ENCODE assay signal across 9 mouse cellular contexts in the genomic region with DNA sequence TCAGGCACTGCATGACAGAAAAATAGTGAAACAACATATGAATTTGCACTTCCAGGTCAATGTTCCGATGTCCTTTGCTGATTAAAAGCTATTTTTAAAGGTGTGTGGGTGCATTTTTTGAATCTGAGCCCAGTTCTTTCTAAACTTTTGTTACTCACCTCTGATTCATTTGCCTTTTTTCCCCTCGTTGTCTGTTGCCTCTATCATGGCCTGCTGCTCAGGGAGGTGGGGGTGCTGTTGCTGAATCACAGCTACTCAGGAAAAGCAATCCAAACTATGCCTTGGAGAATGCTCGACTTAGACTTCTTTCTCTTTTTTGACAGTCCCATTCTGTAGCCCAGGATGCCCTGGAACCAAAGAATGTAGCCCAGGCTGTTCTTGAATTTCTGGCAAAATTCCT. TPM values are rescaled to one million over a fixed set of nuclear protein-coding genes. Genes with fewer than 3 reads are reported as not detected.
A peak's percentile ranks its signal among the peaks of the same experiment; 100 is the strongest.
DNase-seq lines count a peak whose midpoint lies in the region; ATAC-seq and TF ChIP-seq lines count a peak whose summit lies in the region.
"Had no signal": no experiment of that assay in that cellular context is flagged by ENCODE, and none has a peak within 500 bp of the region (broad histone marks: within the 10 kb centered on the region; RNA-seq: fewer than 3 reads in every experiment).

No protein-coding gene starts in this region.

- intact Hi-C loops in heart, adult 2 months (cut with DNase I): loop anchor here (5.0 kb wide), 1 partner anchor 122 kb away; a partner anchor contains a TSS
- intact Hi-C loops in heart, postnatal 25 days (cut with DNase I): loop anchor here (5.0 to 10.0 kb wide), 2 partner anchors 122 to 490 kb away; a partner anchor contains a TSS

- H3K27me3 ChIP-seq in heart, adult 2 months (ENCODE audit: control insufficient read depth, insufficient read depth, low read length): no peaks in the 10 kb centered on the region
- H3K27me3 ChIP-seq in kidney, postnatal 0 days (ENCODE audit: insufficient read depth, low read length): no peaks in the 10 kb centered on the region
- H3K27me3 ChIP-seq in midbrain, embryonic 13.5 days: peaks cover 9% of the 10 kb centered on the region; the same call in 1 of the 2 replicates
- H3K27me3 ChIP-seq in forebrain, embryonic 14.5 days (replicated peaks; ENCODE audit: control insufficient read depth, insufficient read depth, low read length): 0 out of 2 replicates have a peak, but pooled peaks cover 3% of the 10 kb centered on the region

- H3K9ac ChIP-seq in heart, adult 2 months (ENCODE audit: low read depth, low read length): no peak overlapping the region
- H3K9ac ChIP-seq in kidney, postnatal 0 days (ENCODE audit: low read depth, low read length): no peak overlapping the region
- no peak overlapping the region for H3K9ac ChIP-seq in midbrain, embryonic 13.5 days (replicated peaks)
- H3K9ac ChIP-seq in forebrain, embryonic 14.5 days (ENCODE audit: low read length): no peak overlapping the region

- H3K9me3 ChIP-seq in kidney, postnatal 0 days (replicated peaks; ENCODE audit: low read length): no peaks in the 10 kb centered on the region
- H3K9me3 ChIP-seq in midbrain, embryonic 13.5 days: no peaks in the 10 kb centered on the region
- no peaks in the 10 kb centered on the region for H3K9me3 ChIP-seq in forebrain, embryonic 14.5 days (replicated peaks; ENCODE audit: control insufficient read depth, low read length)

- H3K4me3 ChIP-seq in heart, adult 2 months: no peak overlapping the region
- H3K4me3 ChIP-seq in kidney, postnatal 0 days (replicated peaks; ENCODE audit: low read depth, low read length): no peak overlapping the region
- 0 out of 2 replicates have a peak overlapping the region, but pooled peaks have one; percentile 71 for H3K4me3 ChIP-seq in midbrain, embryonic 13.5 days (replicated peaks)
- H3K4me3 ChIP-seq in forebrain, embryonic 14.5 days (ENCODE audit: low read depth, low read length): no peak overlapping the region

- no peak for TF ChIP-seq POLR2A in heart, adult 2 months (IDR thresholded peaks at IDR 0.05; ENCODE audit: insufficient read depth, low read depth, low read length)

- peaks cover 1% of the 10 kb centered on the region for H3K4me1 ChIP-seq in heart, adult 2 months (ENCODE audit: control insufficient read depth, insufficient read depth, low read length)
- peaks cover 3% of the 10 kb centered on the region; the same call in 1 of the 2 replicates for H3K4me1 ChIP-seq in kidney, postnatal 0 days (replicated peaks; ENCODE audit: insufficient read depth, low read length)
- H3K4me1 ChIP-seq in midbrain, embryonic 13.5 days (replicated peaks): peaks cover 17% of the 10 kb centered on the region
- no peaks in the 10 kb centered on the region for H3K4me1 ChIP-seq in forebrain, embryonic 14.5 days (ENCODE audit: control insufficient read depth, insufficient read depth, low read length)

- peak overlapping the region; percentile 34; the same call in 1 of the 2 replicates for H3K27ac ChIP-seq in heart, adult 2 months
- H3K27ac ChIP-seq in kidney, postnatal 0 days: peak overlapping the region; percentile 98; the same call in 1 of the 2 replicates
- no peak overlapping the region for H3K27ac ChIP-seq in midbrain, embryonic 13.5 days
- no peak overlapping the region for H3K27ac ChIP-seq in forebrain, embryonic 14.5 days (ENCODE audit: low read depth, low read length)

- 11% methylated on average over 3 of the region's 3 CpGs for WGBS in heart, adult 2 months
- WGBS in kidney, postnatal 0 days: 26% methylated on average over 3 of the region's 3 CpGs
- 43% methylated on average over 3 of the region's 3 CpGs for WGBS in midbrain, embryonic 13.5 days
- WGBS in forebrain, embryonic 14.5 days: 48% methylated on average over 3 of the region's 3 CpGs

- H3K4me2 ChIP-seq in kidney, postnatal 0 days (ENCODE audit: low read length): no peak overlapping the region
- no peak overlapping the region for H3K4me2 ChIP-seq in midbrain, embryonic 13.5 days (replicated peaks)
- H3K4me2 ChIP-seq in forebrain, embryonic 14.5 days (ENCODE audit: low read length): no peak overlapping the region

- no peak for TF ChIP-seq EP300 in heart, adult 2 months (IDR thresholded peaks at IDR 0.05; ENCODE audit: insufficient read depth, low read depth, low read length)

- H3K36me3 ChIP-seq in heart, adult 2 months (ENCODE audit: control insufficient read depth, insufficient read depth, low read length): 0 out of 2 replicates have a peak, but pooled peaks cover 2% of the 10 kb centered on the region
- H3K36me3 ChIP-seq in kidney, postnatal 0 days (ENCODE audit: insufficient read depth, low read length): no peaks in the 10 kb centered on the region
- H3K36me3 ChIP-seq in midbrain, embryonic 13.5 days: no peaks in the 10 kb centered on the region
- H3K36me3 ChIP-seq in forebrain, embryonic 14.5 days (ENCODE audit: control insufficient read depth, insufficient read depth, low read length): no peaks in the 10 kb centered on the region

- ATAC-seq in kidney, postnatal 0 days (replicated peaks; ENCODE audit: low FRiP score, low read depth): no peak
- ATAC-seq in midbrain, embryonic 13.5 days: no peak
- ATAC-seq in forebrain, embryonic 14.5 days: no peak

- H3K79me2 ChIP-seq in heart, adult 2 months (replicated peaks; ENCODE audit: control insufficient read depth, insufficient read depth, low read length): 0 out of 2 replicates have a peak, but pooled peaks cover under 1% of the 10 kb centered on the region

- DNase-seq in heart, adult 2 months: no peak
- no peak for DNase-seq in heart, postnatal 25 days (ENCODE audit: low spot score)
- DNase-seq in kidney, postnatal 0 days (ENCODE audit: low spot score): no peak
- DNase-seq in kidney, postnatal 25 days: no peak
- peak; percentile 88 for DNase-seq in NIH3T3 (ENCODE audit: low read depth)
- DNase-seq in forebrain, embryonic 14.5 days (ENCODE audit: low spot score): no peak
- no peak for DNase-seq in layer of hippocampus, adult 11-12 months (ENCODE audit: low spot score)
- DNase-seq: right cerebral cortex, postnatal 4 days had no signal

- no peak for TF ChIP-seq CTCF in heart, adult 2 months (IDR thresholded peaks at IDR 0.05)
- no peak for TF ChIP-seq CTCF in kidney, postnatal 0 days (IDR thresholded peaks at IDR 0.05; ENCODE audit: low read depth)

RNA-seq across cellular contexts. Expression of a gene that starts 1.3 kb away (rescaled TPM):
- total RNA-seq in heart, adult 2 months (2021): 10 to 100 TPM; 56.9 to 58.2 TPM
- 18.1 and 36.4 TPM in 2 replicates for polyA plus RNA-seq in heart, adult 2 months (2012; rRNA removed)
- total RNA-seq in heart, postnatal 25 days (2021): 10 to 100 TPM; 56.4 to 56.8 TPM
- 10.3 and 11.0 TPM in 2 replicates for polyA plus RNA-seq in kidney, postnatal 0 days (2015; fragmentation: Nextera tagmentation; extraction: Ambion mirVana)
- polyA plus RNA-seq in midbrain, embryonic 13.5 days (2015; fragmentation: Nextera tagmentation; extraction: Ambion mirVana): 3.9 and 4.1 TPM in 2 replicates
- 2.4 and 2.5 TPM in 2 replicates for polyA plus RNA-seq in forebrain, embryonic 14.5 days (2014; fragmentation: Nextera tagmentation; extraction: Ambion mirVana)

Comparison
In these comparisons a context has a peak if more than half of its experiments do, and no peak if none do; other contexts are left out.
1. H3K27ac ChIP-seq: peak in heart, adult 2 months (single experiment) and kidney, postnatal 0 days (single experiment); none in midbrain, embryonic 13.5 days (single experiment) and forebrain, embryonic 14.5 days (single experiment).